Mouse (Mus musculus): ENCODE results near the gene Tnip1. TPM values are rescaled to one million over a fixed set of nuclear protein-coding genes. Genes with fewer than 3 reads are reported as not detected.
A peak's percentile ranks its signal among the peaks of the same experiment; 100 is the strongest.

The Tnip1 gene
- polyA plus RNA-seq, 1 experiment from 2014 or later = 18.0 TPM

DNA sequence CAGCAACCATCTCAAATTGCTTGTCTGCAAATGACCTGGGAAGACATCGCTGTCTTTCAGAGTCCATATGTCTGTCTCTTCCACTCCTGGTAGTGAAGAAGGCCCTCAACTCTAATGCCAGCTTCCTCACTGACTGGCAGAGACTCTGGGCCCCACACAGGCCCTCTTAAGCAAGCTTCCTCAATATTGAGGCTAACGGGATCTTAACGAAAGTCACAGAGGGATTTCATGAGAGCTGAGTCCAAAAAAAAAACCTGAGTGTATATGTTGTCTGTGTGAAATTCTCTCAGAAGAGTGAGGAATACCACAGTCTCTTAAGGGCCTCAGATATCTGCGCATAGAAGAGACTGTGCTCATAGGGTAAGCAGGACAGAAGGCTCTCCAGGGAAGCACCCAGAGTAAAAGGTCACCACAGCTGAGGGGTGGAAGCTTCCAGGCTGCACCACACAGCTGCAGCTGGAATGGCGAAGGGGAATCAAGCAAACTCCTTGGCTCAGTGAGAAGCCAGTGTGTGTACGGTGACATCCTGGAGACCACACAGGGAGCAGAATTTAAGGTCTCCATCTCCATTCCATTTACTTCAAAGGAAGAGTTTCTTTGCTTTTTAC lies 41.6 kb downstream of the Tnip1 start:
- Histone ChIP-seq H3K9ac (replicated peaks) (no peak overlapping the region), H3K9me3 (no peaks in the 10 kb centered on the region), H3K4me1 (replicated peaks) (no peaks in the 10 kb centered on the region), H3K27me3 (no peaks in the 10 kb centered on the region), H3K4me2 (no peak overlapping the region), H3K27ac (peak overlapping the region; percentile 12; the same call in 1 of the 2 replicates), H3K36me3 (peaks cover 88% of the 10 kb centered on the region), H3K4me3 (replicated peaks) (no peak overlapping the region)
- WGBS = 74% methylated on average over 6 of the region's 6 CpGs
- ATAC-seq (ENCODE audit: insufficient number of reproducible peaks, insufficient read depth, low FRiP score, low TSS enrichment, low read depth) = no peak

DNA sequence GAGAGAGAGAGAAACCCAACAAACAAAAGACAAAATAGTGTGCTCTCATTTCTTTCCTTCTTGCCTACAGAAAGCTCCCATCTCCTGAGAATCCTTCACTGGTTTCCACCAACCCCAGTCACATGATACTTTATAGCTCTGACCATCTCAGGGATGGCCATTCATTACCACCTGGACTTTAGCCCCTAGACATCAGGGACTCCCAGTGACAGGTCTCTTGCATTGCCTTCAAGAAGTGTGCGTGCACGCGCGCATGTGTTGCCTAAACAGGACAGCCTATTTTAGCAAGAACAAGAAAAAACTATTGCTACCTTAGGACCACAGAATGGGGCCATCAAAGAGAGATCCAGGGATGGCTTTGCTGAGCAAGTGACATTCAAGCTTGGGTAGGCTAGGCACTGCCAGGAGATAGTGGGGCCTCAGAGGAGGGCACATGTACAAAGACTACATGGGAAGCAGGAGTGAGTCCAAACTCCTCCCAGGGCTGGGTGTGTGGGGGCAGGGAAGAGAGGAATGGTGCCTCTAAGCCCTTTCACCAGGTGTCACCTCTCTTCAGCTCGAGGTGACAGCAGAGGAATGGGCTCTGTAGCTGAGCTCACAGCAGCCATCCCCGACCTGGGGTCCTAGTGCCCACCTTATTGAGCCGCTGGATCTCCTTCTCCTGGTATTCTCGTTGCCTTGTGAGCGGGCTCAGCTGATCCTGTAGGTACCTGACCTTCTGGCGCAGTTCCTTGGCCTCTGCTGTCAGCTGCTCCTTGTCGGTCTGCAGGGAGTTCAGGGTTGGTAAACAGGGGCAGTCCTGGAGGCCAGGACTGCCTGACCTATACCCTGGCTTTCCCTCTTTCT lies 42.4 kb downstream of the Tnip1 start:
- no peak overlapping the region for H3K4me3 ChIP-seq (replicated peaks)
- H3K4me2 ChIP-seq = no peak overlapping the region
- WGBS = 79% methylated on average over 11 of the region's 11 CpGs
- no peaks in the 10 kb centered on the region for H3K27me3 ChIP-seq
- H3K9ac ChIP-seq (replicated peaks) = no peak overlapping the region
- H3K4me1 ChIP-seq (replicated peaks) = no peaks in the 10 kb centered on the region
- H3K27ac ChIP-seq = no peak overlapping the region
- H3K9me3 ChIP-seq = no peaks in the 10 kb centered on the region
- no peak for ATAC-seq (ENCODE audit: insufficient number of reproducible peaks, insufficient read depth, low FRiP score, low TSS enrichment, low read depth)
- peaks cover 88% of the 10 kb centered on the region for H3K36me3 ChIP-seq

DNA sequence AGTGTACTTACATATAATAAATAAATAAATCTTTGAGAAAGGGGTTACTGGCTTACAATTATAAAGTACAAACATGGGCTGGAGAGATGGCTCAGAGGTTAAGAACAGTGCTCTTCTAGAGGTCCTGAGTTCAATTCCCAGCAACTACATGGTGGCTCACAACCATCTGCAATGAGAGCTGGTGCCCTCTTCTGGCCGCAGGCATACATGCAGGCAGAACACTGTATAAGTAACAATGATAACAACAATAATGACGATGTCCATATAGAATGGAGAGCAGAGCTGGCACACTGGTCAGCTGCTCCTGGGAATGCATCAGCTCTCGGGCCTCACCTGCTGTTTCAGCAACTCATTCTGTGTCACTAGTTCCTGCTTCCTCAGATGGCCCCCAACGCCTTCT lies 44.4 kb downstream of the Tnip1 start:
- H3K27me3 ChIP-seq = no peaks in the 10 kb centered on the region
- H3K9me3 ChIP-seq = no peaks in the 10 kb centered on the region
- no peak overlapping the region for H3K27ac ChIP-seq
- H3K4me3 ChIP-seq (replicated peaks) = no peak overlapping the region
- H3K4me1 ChIP-seq (replicated peaks) = no peaks in the 10 kb centered on the region
- ATAC-seq (ENCODE audit: insufficient number of reproducible peaks, insufficient read depth, low FRiP score, low TSS enrichment, low read depth) = no peak
- WGBS = 84% methylated on average over 4 of the region's 4 CpGs
- H3K9ac ChIP-seq (replicated peaks) = no peak overlapping the region
- peaks cover 92% of the 10 kb centered on the region for H3K36me3 ChIP-seq
- H3K4me2 ChIP-seq = no peak overlapping the region

DNA sequence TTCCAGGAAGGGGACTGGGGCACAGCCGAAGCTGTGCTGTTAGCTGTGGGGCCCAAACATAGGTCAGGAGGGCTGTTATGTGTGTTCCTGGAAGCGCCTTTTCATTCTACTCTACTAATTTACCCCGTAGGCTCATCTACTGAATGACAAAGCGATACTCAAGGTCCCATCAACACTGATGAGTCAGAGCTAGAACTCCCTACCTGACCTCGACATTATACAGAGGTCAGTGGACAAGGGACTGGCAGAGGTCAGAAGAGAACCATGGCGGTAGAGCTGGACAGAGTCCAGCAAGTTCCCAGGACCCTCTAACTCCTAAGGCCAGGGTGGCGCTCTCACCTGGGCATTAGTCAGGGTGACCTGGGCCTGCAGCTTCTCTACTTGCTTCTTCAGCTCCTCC lies 45.3 kb downstream of the Tnip1 start:
- Histone ChIP-seq H3K27me3 (no peaks in the 10 kb centered on the region), H3K9ac (replicated peaks) (no peak overlapping the region), H3K9me3 (no peaks in the 10 kb centered on the region), H3K4me1 (replicated peaks) (no peaks in the 10 kb centered on the region), H3K36me3 (peaks cover 93% of the 10 kb centered on the region), H3K4me3 (replicated peaks) (no peak overlapping the region), H3K27ac (no peak overlapping the region), H3K4me2 (no peak overlapping the region)
- no peak for ATAC-seq (ENCODE audit: insufficient number of reproducible peaks, insufficient read depth, low FRiP score, low TSS enrichment, low read depth)
- WGBS = 96% methylated on average over 7 of the region's 7 CpGs

DNA sequence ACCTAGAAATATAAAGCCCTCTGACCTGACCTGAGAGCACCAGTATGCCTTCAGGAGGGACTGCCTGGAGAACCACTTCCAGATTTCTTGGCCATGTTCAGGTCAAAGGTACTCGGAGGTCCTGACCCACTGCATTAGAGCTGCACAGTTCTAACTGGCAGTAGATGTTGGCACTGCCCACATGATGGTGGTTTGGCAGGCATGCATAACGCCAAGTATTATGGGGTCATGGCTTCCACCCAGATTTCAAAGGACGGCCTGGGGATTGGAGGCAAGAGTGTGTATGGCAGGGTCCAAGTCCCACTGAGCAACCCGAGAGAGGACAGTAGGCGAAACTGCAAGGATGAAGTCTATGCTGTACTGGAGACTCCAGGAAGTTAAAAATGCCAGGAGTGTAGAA lies 48.9 kb downstream of the Tnip1 start:
- WGBS = 84% methylated on average over 5 of the region's 5 CpGs
- no peak for ATAC-seq (ENCODE audit: insufficient number of reproducible peaks, insufficient read depth, low FRiP score, low TSS enrichment, low read depth)
- no peaks in the 10 kb centered on the region for H3K27me3 ChIP-seq
- no peaks in the 10 kb centered on the region for H3K4me1 ChIP-seq (replicated peaks)
- peaks cover 95% of the 10 kb centered on the region for H3K36me3 ChIP-seq
- no peaks in the 10 kb centered on the region for H3K9me3 ChIP-seq
- no peak overlapping the region for H3K9ac ChIP-seq (replicated peaks)
- H3K27ac ChIP-seq = no peak overlapping the region
- H3K4me3 ChIP-seq (replicated peaks) = no peak overlapping the region
- no peak overlapping the region for H3K4me2 ChIP-seq

DNA sequence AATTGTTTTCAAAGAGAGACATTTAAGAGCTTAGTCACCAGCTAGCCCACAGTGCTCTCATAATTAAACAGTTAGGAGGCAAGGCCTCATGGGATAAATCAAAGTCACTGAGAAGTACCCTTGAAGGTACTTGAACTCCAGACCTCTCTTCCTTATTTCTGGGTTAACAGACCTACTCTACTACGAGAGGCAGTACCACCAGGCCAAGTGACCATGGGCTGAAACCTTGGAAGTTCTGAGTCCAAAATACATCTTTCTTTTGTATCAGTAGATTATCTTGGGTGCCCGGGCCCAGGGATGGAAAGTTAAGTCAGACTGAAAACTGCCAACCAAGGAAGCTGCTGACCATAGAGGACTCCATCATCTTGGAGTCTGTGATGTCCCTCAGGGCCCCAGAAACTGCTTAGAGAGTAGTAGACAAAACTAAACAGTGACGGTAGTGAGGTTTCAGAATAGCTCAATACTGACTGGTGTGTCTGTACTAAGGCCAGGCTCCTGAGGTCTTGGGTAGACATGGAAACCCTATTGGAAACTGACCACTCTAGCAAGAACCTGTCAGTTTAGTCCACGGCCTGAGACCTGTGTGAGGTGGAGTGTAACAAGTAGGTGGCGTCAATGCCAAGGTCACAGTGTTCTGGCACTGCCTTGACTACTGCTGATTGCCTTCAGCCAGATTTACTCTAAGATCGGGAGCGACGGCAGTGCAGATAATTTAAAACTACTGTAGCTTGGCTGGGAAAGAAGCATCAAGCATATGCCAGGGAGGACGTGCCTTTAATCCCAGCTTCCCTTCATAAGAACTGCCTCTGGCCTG lies 50.0 kb downstream of the Tnip1 start:
- H3K9me3 ChIP-seq = no peaks in the 10 kb centered on the region
- ATAC-seq (ENCODE audit: insufficient number of reproducible peaks, insufficient read depth, low FRiP score, low TSS enrichment, low read depth) = no peak
- H3K27me3 ChIP-seq = no peaks in the 10 kb centered on the region
- no peak overlapping the region for H3K9ac ChIP-seq (replicated peaks)
- WGBS = 88% methylated on average over 9 of the region's 9 CpGs
- no peaks in the 10 kb centered on the region for H3K4me1 ChIP-seq (replicated peaks)
- no peak overlapping the region for H3K4me3 ChIP-seq (replicated peaks)
- peaks cover 87% of the 10 kb centered on the region for H3K36me3 ChIP-seq
- H3K4me2 ChIP-seq = no peak overlapping the region
- H3K27ac ChIP-seq = no peak overlapping the region

DNA sequence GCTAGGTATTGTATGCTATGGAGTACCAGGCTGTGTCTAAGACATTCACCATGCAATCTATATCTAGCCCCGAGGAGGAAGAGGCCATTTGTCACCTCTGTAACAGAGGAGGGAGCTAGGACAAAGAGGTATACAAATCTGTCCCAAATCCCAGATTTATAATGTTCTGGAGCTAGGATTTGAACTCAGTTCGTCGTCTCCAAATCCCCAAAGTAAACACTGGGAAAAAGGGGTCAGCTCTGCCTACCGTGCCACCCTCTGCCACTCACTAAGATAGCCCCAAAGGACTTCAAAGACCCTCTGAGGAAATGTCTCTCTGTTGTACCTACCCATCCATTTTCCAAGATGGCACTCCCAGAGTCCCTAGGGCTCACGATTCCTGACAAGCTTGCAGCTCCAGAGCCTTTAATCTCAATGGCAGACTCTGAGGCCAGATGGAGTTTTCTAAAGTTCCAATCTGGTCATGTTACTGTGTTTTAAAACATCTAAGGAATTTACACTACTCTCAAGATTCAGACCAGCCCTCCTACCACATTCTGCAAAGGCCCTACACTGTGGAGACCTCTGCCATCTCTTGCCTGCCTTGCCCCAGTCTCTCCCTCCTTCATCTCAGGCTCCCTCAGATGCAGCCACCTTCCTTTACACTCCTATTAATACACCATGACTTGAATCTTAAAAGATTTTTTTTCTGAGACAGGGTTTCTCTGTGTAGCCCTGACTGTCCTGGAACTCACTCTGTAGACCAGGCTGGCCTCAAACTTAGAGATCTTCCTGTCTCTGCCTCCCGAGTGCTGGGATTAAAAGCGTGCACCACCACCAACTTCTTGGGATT lies 50.8 kb downstream of the Tnip1 start:
- Histone ChIP-seq H3K4me2 (no peak overlapping the region), H3K4me1 (replicated peaks) (no peaks in the 10 kb centered on the region), H3K27ac (no peak overlapping the region), H3K36me3 (peaks cover 79% of the 10 kb centered on the region), H3K9me3 (no peaks in the 10 kb centered on the region), H3K4me3 (replicated peaks) (no peak overlapping the region), H3K27me3 (no peaks in the 10 kb centered on the region), H3K9ac (replicated peaks) (no peak overlapping the region)
- no peak for ATAC-seq (ENCODE audit: insufficient number of reproducible peaks, insufficient read depth, low FRiP score, low TSS enrichment, low read depth)
- 85% methylated on average over 7 of the region's 7 CpGs for WGBS

DNA sequence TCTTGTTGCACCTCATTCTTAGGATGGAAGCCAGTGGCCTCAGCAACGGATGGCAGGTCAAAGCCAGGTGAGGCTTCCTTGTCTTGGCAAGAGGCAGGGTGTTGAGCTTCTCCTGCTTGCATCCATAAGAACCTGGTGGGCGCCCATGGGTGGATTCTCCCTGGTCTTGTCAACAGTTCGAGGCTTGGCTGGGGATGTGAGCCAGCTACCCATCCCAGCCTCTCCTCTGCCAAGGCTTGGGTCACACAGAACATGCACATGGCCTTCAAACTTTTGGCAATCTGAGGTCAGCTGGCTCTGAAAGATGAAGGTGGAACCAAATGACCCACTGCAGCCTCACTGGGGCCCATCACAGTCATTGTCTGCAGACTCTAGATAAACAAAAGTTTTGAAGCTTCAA lies 51.5 kb downstream of the Tnip1 start:
- Histone ChIP-seq H3K4me3 (replicated peaks) (no peak overlapping the region), H3K4me1 (replicated peaks) (no peaks in the 10 kb centered on the region), H3K9ac (replicated peaks) (no peak overlapping the region), H3K4me2 (no peak overlapping the region), H3K9me3 (no peaks in the 10 kb centered on the region), H3K27ac (no peak overlapping the region), H3K27me3 (no peaks in the 10 kb centered on the region), H3K36me3 (peaks cover 72% of the 10 kb centered on the region)
- no peak for ATAC-seq (ENCODE audit: insufficient number of reproducible peaks, insufficient read depth, low FRiP score, low TSS enrichment, low read depth)
- 93% methylated on average over 3 of the region's 3 CpGs for WGBS

DNA sequence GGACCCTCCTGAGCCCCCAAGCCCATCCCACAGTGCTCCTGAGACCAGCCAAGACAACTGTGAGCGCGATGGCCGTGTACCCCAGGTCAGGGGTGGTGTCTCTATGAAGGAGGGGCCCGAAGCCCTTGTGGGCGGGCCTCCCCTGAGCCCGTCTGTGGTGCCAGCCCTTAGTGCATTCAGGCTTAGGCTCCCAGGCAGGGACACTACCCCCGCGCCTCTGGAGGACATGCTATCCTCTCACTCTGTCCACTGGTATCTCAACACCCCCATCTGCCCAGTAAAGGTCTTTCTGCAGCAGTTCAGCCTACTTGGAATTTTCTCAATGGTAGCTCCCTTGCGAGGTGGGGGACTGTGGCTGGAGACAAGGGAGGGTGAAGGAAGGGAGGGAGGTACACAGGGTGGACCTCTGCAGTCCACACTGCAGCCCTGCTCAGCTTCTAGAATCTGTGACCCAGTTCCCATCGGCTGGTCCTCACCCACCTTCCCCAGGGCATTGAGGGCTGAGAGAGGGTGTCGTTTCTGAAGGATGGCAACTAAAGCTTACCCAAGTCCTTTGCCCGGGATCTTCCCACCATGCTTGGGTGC lies 52.5 kb downstream of the Tnip1 start:
- no peak overlapping the region for H3K4me3 ChIP-seq (replicated peaks)
- no peaks in the 10 kb centered on the region for H3K27me3 ChIP-seq
- H3K4me2 ChIP-seq = no peak overlapping the region
- no peak overlapping the region for H3K27ac ChIP-seq
- H3K4me1 ChIP-seq (replicated peaks) = no peaks in the 10 kb centered on the region
- no peaks in the 10 kb centered on the region for H3K9me3 ChIP-seq
- 90% methylated on average over 12 of the region's 12 CpGs for WGBS
- ATAC-seq (ENCODE audit: insufficient number of reproducible peaks, insufficient read depth, low FRiP score, low TSS enrichment, low read depth) = no peak
- no peak overlapping the region for H3K9ac ChIP-seq (replicated peaks)
- H3K36me3 ChIP-seq = peaks cover 64% of the 10 kb centered on the region

DNA sequence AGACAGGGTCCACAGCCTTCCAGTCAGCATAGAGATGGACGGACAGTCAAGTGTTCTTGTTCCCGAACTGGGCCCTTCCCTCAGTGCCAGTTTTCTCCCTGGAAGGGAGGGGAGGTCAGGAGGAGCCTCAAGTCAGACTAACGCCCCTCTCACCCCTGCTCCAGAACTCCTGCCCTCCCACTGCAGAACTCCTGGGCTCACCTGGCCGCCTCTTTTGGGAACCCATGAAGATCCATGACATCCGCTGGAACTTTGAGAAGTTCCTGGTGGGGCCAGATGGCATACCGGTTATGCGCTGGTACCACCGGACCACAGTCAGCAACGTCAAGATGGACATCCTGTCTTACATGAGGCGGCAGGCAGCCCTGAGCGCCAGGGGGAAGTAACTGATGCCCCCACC lies 53.4 kb downstream of the Tnip1 start:
- no peaks in the 10 kb centered on the region for H3K9me3 ChIP-seq

More for the DNA sequence above, 53.4 kb downstream of the Tnip1 start:
- Histone ChIP-seq H3K27me3 (no peaks in the 10 kb centered on the region), H3K4me2 (no peak overlapping the region), H3K4me3 (replicated peaks) (no peak overlapping the region), H3K27ac (no peak overlapping the region), H3K36me3 (peaks cover 55% of the 10 kb centered on the region), H3K4me1 (replicated peaks) (no peaks in the 10 kb centered on the region), H3K9ac (replicated peaks) (no peak overlapping the region)
- ATAC-seq (ENCODE audit: insufficient number of reproducible peaks, insufficient read depth, low FRiP score, low TSS enrichment, low read depth) = no peak
- 97% methylated on average over 11 of the region's 11 CpGs for WGBS
